Mouse (Mus musculus): ENCODE measurements around the gene Cchcr1. TPM values are rescaled to one million over a fixed set of nuclear protein-coding genes. Genes with fewer than 3 reads are reported as not detected.

The Cchcr1 gene
- polyA plus RNA-seq, 1 experiment from 2014 or later: 15.4 TPM

- H3K4me2 ChIP-seq (replicated peaks): no peak overlapping the region
- H3K4me1 ChIP-seq (replicated peaks): peaks cover 3% of the 10 kb centered on the region
- H3K36me3 ChIP-seq: no peaks in the 10 kb centered on the region
- no peak for ATAC-seq
- no peak overlapping the region for H3K9ac ChIP-seq
- 24% methylated on average over 9 of the region's 9 CpGs for WGBS
- H3K27ac ChIP-seq: no peak overlapping the region
- no peaks in the 10 kb centered on the region for H3K9me3 ChIP-seq
- no peak overlapping the region for H3K4me3 ChIP-seq (replicated peaks)
- peaks cover 20% of the 10 kb centered on the region for H3K27me3 ChIP-seq (replicated peaks)
Observed at GRCm38 (mm10) chr17:35567767-35568166, 50.9 kb downstream of the Cchcr1 start.

GRCm38 (mm10) chr17:35569091-35569944 is 52.4 kb downstream of the Cchcr1 start:
- Histone ChIP-seq H3K27ac (no peak overlapping the region), H3K36me3 (no peaks in the 10 kb centered on the region), H3K9me3 (no peaks in the 10 kb centered on the region), H3K9ac (no peak overlapping the region), H3K4me3 (replicated peaks) (peak overlapping the region; percentile 17), H3K27me3 (replicated peaks) (peaks cover 20% of the 10 kb centered on the region), H3K4me1 (replicated peaks) (peaks cover 3% of the 10 kb centered on the region), H3K4me2 (replicated peaks) (peak overlapping the region; percentile 55)
- 7% methylated on average over 28 of the region's 28 CpGs for WGBS
- 0 out of 2 replicates have a peak, but pooled peaks have one; percentile 31 for ATAC-seq

- WGBS: 78% methylated on average over 14 of the region's 14 CpGs
- peaks cover 8% of the 10 kb centered on the region for H3K4me1 ChIP-seq (replicated peaks)
- H3K36me3 ChIP-seq: no peaks in the 10 kb centered on the region
- H3K4me3 ChIP-seq (replicated peaks): no peak overlapping the region
- no peak for ATAC-seq
- H3K27ac ChIP-seq: no peak overlapping the region
- no peak overlapping the region for H3K4me2 ChIP-seq (replicated peaks)
- H3K9ac ChIP-seq: no peak overlapping the region
- H3K9me3 ChIP-seq: no peaks in the 10 kb centered on the region
- H3K27me3 ChIP-seq (replicated peaks): peaks cover 18% of the 10 kb centered on the region
Observed at GRCm38 (mm10) chr17:35570836-35571235, 53.9 kb downstream of the Cchcr1 start.

GRCm38 (mm10) chr17:35571477-35571876 is 54.6 kb downstream of the Cchcr1 start:
- Histone ChIP-seq H3K4me2 (replicated peaks) (no peak overlapping the region), H3K27ac (no peak overlapping the region), H3K9ac (no peak overlapping the region), H3K4me3 (replicated peaks) (no peak overlapping the region), H3K27me3 (replicated peaks) (peaks cover 18% of the 10 kb centered on the region), H3K9me3 (no peaks in the 10 kb centered on the region), H3K36me3 (no peaks in the 10 kb centered on the region), H3K4me1 (replicated peaks) (peaks cover 8% of the 10 kb centered on the region)
- ATAC-seq: no peak
- 96% methylated on average over 7 of the region's 7 CpGs for WGBS

- no peak overlapping the region for H3K4me3 ChIP-seq (replicated peaks)
- H3K27ac ChIP-seq: no peak overlapping the region
- no peaks in the 10 kb centered on the region for H3K27me3 ChIP-seq (replicated peaks)
- 0 out of 2 replicates have a peak, but pooled peaks cover 5% of the 10 kb centered on the region for H3K4me1 ChIP-seq (replicated peaks)
- 21% methylated on average over 6 of the region's 6 CpGs for WGBS
- ATAC-seq: peak; percentile 69; the same call in 1 of the 2 replicates
- no peaks in the 10 kb centered on the region for H3K36me3 ChIP-seq
- no peak overlapping the region for H3K4me2 ChIP-seq (replicated peaks)
- H3K9me3 ChIP-seq: no peaks in the 10 kb centered on the region
- no peak overlapping the region for H3K9ac ChIP-seq
Observed at GRCm38 (mm10) chr17:35578211-35578610, 61.3 kb downstream of the Cchcr1 start.

Other genes starting within 250 kb of the Cchcr1 start
- 4.9 and 6.2 TPM in 2 replicates for gene H2-Q1, start 196.7 kb upstream of the Cchcr1 start, polyA plus RNA-seq (2015; fragmentation: Nextera tagmentation; extraction: Ambion mirVana)
- 84.5 and 93.5 TPM in 2 replicates for gene H2-Q2, start 174.9 kb upstream of the Cchcr1 start, polyA plus RNA-seq (2015; fragmentation: Nextera tagmentation; extraction: Ambion mirVana)
- 5.5 and 6.4 TPM in 2 replicates for gene H2-Q4, start 137.5 kb upstream of the Cchcr1 start, polyA plus RNA-seq (2015; fragmentation: Nextera tagmentation; extraction: Ambion mirVana)
- gene H2-Q6, start 92.2 kb upstream of the Cchcr1 start, polyA plus RNA-seq (2015; fragmentation: Nextera tagmentation; extraction: Ambion mirVana): 1.7 and 2.1 TPM in 2 replicates
- 6.5 and 6.7 TPM in 2 replicates for gene H2-Q7, start 77.9 kb upstream of the Cchcr1 start, polyA plus RNA-seq (2015; fragmentation: Nextera tagmentation; extraction: Ambion mirVana)
- gene H2-Q10, start 47.0 kb upstream of the Cchcr1 start, polyA plus RNA-seq (2015; fragmentation: Nextera tagmentation; extraction: Ambion mirVana): 38.8 and 51.7 TPM in 2 replicates
- gene Pou5f1, start 11.1 kb upstream of the Cchcr1 start, polyA plus RNA-seq (2015; fragmentation: Nextera tagmentation; extraction: Ambion mirVana): not detected in 2 replicates
- 63.6 and 66.4 TPM in 2 replicates for gene Tcf19, start 276 bp upstream of the Cchcr1 start, polyA plus RNA-seq (2015; fragmentation: Nextera tagmentation; extraction: Ambion mirVana)
- 0.40 and 0.80 TPM in 2 replicates for gene Psors1c2, start 16.1 kb downstream of the Cchcr1 start, polyA plus RNA-seq (2015; fragmentation: Nextera tagmentation; extraction: Ambion mirVana)
- 0.05 TPM in 1 of 2 replicates, not detected in the other for gene Cdsn, start 35.0 kb downstream of the Cchcr1 start, polyA plus RNA-seq (2015; fragmentation: Nextera tagmentation; extraction: Ambion mirVana)
- not detected in 2 replicates for gene 2300002M23Rik, start 50.4 kb downstream of the Cchcr1 start, polyA plus RNA-seq (2015; fragmentation: Nextera tagmentation; extraction: Ambion mirVana)
- gene Sfta2, start 84.4 kb downstream of the Cchcr1 start, polyA plus RNA-seq (2015; fragmentation: Nextera tagmentation; extraction: Ambion mirVana): 2.6 and 2.8 TPM in 2 replicates
- not detected in 2 replicates for gene Gm9573, start 109.5 kb downstream of the Cchcr1 start, polyA plus RNA-seq (2015; fragmentation: Nextera tagmentation; extraction: Ambion mirVana)
- gene Mucl3, start 126.6 kb downstream of the Cchcr1 start, polyA plus RNA-seq (2015; fragmentation: Nextera tagmentation; extraction: Ambion mirVana): 0.39 and 0.44 TPM in 2 replicates
- gene Vars2, start 150.5 kb downstream of the Cchcr1 start, polyA plus RNA-seq (2015; fragmentation: Nextera tagmentation; extraction: Ambion mirVana): 18.3 and 18.9 TPM in 2 replicates
- gene Gtf2h4, start 156.6 kb downstream of the Cchcr1 start, polyA plus RNA-seq (2015; fragmentation: Nextera tagmentation; extraction: Ambion mirVana): 43.8 TPM in 2 replicates
- 54.0 and 54.2 TPM in 2 replicates for gene Ddr1, start 187.5 kb downstream of the Cchcr1 start, polyA plus RNA-seq (2015; fragmentation: Nextera tagmentation; extraction: Ambion mirVana)

All from intestine, embryonic 15.5 days (tissue).